Mouse (Mus musculus) adrenal gland, adult (tissue): ENCODE results near the gene Actr1a.

Experiments
- DNase-seq, 2 experiments: peaks; one replicate each; pipeline ENCODE4 v3.0.0; 2022 to 2023; ENCODE audit warnings: low spot score in 1 of 2; ENCODE audit not compliant: inconsistent age in 2 of 2

Gene Actr1a

DNA sequence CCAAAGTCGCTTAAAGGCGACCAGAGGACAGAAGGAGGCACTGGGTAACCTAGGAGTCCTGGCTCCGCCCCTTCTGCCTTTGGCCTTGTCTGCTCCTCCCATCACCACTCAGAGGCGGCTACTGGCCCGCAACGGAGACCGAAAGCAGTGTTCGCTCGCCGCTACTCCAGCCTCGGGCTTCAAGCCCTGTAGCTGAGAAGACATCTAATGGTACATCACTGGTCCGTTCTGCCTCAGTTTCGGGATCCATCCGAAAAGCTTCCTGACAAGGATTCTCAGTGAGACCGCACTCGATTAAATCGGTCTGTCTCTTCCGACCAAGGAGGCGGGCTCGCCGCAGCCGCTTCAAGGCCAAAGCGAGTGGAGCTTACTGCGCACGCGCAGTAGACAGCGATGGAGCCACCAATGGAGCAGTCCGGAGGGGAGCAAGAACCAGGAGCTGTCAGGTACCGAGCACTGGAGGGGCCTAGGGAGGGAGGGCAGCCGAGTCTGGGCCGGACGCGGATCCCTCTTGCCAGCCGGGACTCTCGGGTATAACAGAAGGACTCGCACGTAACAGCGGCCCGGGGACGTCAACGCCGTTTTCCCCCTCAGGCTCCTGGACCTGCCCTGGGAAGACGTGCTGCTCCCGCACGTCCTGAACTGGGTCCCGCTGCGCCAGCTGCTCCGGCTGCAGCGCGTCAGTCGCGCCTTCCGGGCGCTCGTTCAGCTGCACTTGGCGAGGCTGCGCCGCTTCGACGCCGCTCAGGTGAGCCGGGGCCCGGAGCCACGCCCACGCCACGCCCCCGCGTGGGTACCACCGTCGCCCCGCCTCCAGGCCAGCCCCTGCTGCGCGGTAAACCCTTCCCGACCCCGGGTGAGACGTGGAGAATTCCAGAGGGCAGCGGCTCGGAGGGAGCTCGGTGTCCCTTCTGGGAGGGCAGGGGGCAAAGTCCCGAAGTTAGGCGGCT, 67.2 kb downstream of the Actr1a start, which contains the start of gene Fbxl15:
TSS of gene Fbxl15 (plus strand) at position 104 of the 950 bp plus-strand sequence.
- peak; percentile 97 to 99 for DNase-seq

DNA sequence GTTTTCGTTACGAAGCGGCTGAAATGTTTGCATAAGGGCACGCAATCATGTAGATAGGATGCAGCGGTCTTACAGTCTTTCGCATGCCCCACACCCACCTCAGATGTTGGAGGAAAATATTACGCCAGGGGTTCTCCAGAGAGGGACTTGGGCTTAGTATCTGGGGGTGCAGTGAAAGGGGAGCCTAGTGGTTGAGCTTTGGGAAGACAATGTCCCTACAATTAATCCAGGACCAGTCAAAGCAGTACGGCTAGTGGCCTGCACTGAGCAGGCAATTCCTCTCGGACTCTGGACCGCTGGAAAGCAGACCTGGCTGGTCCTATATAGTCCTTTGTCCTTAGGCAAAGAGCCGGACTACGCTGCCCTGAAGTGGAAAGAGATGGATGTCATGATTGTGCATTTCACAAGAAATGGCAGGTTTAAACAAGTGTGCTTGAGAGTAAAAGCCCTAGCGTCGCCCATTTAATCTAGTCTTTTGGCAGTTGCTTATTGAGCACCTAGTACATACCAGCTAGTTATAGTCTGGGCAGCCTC, 68.0 kb downstream of the Actr1a start:
- DNase-seq, result no peak
